Mouse (Mus musculus) left cerebral cortex, postnatal 10 days (tissue): Measurements from ENCODE around the gene Olfr573-ps1. TPM values are rescaled to one million over a fixed set of nuclear protein-coding genes. Genes with fewer than 3 reads are reported as not detected.

Experiments
- DNase-seq, 2 experiments: peaks; one replicate each; pipeline ENCODE4 v3.0.0; 2021 to 2022; ENCODE audit warnings: low spot score in 2 of 2, mixed read lengths in 1 of 2; ENCODE audit errors: extremely low spot score in 1 of 2
- intact Hi-C: fragments of 180-260 bp; cut with DNase I; formaldehyde crosslinking; loops from one replicate; pipeline ENCODE4 v1.15.1; 2025
- total RNA-seq, 2 experiments: library from RNA; stranded (reverse); gene quantifications; 2 replicates each; pipeline ENCODE4 v1.2.3; 2021

Gene Olfr573-ps1
- not detected for total RNA-seq

GRCm38 (mm10) chr7:102942475-102942874, at the start of gene Olfr573-ps1:
Gene Olfr573-ps1 (minus strand): TSS chr7:102942575.
- intact Hi-C loops: no loop called here
- no peak for DNase-seq

DNA sequence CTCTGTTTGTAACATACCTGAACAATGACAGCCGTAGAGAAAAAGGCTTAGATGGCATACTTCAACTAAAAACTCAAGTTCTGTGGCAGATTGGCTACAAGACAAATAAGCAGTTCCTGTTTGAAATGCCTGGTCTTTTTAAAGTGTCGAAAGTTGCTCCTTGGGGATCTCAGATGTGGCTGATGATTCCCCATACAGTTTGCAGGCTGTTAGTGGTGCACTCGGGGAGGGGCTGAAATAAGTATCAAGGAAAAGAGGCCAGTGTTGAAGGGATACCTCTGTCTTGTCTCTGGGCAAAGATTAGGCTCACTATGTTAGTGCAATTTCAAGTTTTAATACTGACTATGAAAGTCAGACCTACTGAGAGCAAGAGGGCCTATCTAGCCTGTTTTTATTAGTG, 46.8 kb upstream of the Olfr573-ps1 start, which contains the start of gene Olfr578:
Gene Olfr578 (minus strand): TSS at position 101 of the 400 bp plus-strand sequence.
- no peak for DNase-seq
- intact Hi-C loops: no loop called here

- no peak for DNase-seq
These were observed 33.5 kb upstream of the Olfr573-ps1 start, which contains the start of gene Olfr577 for GRCm38 (mm10) chr7:102975843-102976242. Gene Olfr577 (minus strand): TSS chr7:102975943.

DNA sequence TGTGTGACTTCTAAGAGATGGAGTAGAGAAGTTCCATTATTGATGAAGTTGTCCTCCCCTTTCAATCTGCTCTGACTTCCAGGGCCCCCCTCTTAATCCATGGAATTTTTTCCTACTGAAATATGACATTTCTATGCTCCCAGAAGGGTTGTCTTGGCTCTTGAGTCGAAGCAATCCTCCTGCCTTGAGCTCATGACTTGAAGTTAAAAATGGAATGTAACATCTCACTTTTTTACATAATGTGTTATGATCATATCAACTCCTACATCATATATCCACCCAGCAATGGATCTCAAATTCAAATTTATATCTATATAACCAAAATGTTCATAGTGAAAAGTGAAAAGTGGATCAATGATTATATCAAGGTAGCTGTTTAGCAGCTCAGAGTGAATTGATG, 32.0 kb upstream of the Olfr573-ps1 start:
- DNase-seq: no peak
- intact Hi-C loops: no loop called here

More at GRCm38 (mm10) chr7:102975843-102976242, 33.5 kb upstream of the Olfr573-ps1 start, which contains the start of gene Olfr577:
- intact Hi-C loops: no loop called here

- DNase-seq: no peak
- intact Hi-C loops: no loop called here
These were observed 20.0 kb upstream of the Olfr573-ps1 start, which contains the start of gene Olfr576 for GRCm38 (mm10) chr7:102962360-102962759. Gene Olfr576 (plus strand): TSS chr7:102962660.

DNA sequence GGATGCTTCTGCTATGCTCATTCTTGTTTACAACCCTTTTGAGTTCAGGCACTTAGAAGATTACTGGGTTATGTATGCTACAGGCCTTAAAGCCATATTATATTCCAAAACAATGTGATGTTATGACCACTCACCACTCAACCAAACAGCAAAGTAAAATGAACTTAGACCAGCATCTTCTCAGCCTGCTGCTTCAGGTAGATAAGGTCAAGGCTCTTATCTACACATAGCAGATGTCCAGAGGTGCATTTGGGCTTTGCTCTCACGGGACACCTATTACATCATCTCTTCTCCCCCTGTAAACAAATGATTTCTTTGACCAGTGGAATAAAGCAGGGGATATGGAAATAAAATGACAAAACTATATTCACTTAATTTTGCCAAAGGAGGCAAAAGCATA, 16.2 kb upstream of the Olfr573-ps1 start, which contains the start of gene Olfr575:
Gene Olfr575 (minus strand): TSS at position 183 of the 400 bp plus-strand sequence.
- intact Hi-C loops: loop anchor here (10.0 kb wide), 1 partner anchor 906 kb away; no protein-coding TSS in a partner anchor
- no peak for DNase-seq

DNA sequence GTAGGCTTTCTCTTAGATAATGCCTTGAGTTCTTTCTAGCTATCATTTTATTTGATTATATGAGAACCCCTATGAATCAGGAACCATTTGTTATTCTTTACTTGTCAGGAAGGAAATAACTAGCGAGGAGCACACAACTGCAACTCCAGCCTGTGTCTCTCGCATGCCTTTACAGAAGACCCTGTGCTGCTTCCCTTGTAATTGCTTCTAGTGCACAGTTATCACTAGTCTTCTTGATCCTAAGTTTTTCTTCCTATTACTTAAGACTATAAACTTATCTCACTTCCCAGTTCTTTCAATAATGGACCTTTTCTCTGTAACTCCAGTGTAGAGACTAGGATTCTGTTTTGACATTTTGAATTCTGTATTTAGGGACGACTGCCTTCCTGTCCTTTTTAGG, 15.8 kb upstream of the Olfr573-ps1 start:
- no peak for DNase-seq
- intact Hi-C loops: loop anchor here (10.0 kb wide), 1 partner anchor 907 kb away; no protein-coding TSS in a partner anchor

DNA sequence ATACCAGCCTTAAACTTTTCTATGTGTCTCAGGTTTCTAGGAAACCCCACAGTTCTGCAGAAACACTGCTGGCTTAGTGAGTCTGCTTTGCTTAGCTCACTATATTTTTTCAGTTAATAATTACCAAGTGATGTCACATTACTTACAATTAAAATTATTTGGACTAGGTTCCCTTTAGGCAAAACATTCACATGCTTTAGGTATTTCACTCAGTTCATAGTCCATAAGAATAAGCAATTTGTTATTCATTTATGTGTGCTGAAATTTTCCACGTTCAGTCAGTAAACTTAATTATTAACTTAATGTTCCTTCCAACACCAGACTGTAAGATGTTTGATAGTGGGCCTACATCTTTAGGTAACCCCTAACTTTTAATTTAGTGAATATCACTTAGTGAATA, 8.4 kb upstream of the Olfr573-ps1 start:
- no peak for DNase-seq

GRCm38 (mm10) chr7:102948167-102948566, 5.8 kb upstream of the Olfr573-ps1 start, which contains the start of gene Olfr574:
Gene Olfr574 (plus strand): TSS chr7:102948467.
- DNase-seq: no peak
- intact Hi-C loops: no loop called here

More for the DNA sequence above, 8.4 kb upstream of the Olfr573-ps1 start:
- intact Hi-C loops: loop anchor here (10.0 kb wide), 1 partner anchor 914 kb away; no protein-coding TSS in a partner anchor

GRCm38 (mm10) chr7:102943417-102943816, 1.0 kb upstream of the Olfr573-ps1 start:
- intact Hi-C loops: no loop called here
- no peak for DNase-seq

DNA sequence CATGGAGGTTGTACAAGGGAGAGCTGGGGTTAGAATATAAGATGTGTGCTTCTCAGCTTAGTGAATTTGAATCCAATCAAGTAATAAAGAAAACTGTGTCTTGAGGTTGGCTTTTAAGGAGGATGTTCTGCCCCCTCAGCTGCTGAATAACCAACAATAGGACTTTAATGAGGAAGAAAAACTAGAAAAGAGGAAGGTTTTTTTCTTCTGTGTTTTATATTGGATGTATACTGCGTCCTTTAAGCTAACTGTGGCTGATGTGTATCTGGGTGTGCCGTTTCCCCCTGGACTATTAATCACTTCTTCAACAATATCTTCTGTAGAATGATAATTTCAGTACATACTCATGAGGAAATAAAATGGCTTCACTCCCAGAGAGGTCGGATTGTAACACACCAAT, 15.3 kb downstream of the Olfr573-ps1 start:
- DNase-seq: no peak
- intact Hi-C loops: no loop called here

- DNase-seq: no peak
- intact Hi-C loops: no loop called here
These were observed 18.3 kb downstream of the Olfr573-ps1 start, which contains the start of gene Olfr572 for GRCm38 (mm10) chr7:102924109-102924508. Gene Olfr572 (plus strand): TSS chr7:102924409.

GRCm38 (mm10) chr7:102919632-102920031, 22.7 kb downstream of the Olfr573-ps1 start:
- peak in 1 of 2 experiments; percentile 4 for DNase-seq
- intact Hi-C loops: loop anchor here (2.0 to 10.0 kb wide), 3 partner anchors 225 to 407 kb away; partner anchors contain the start of genes Olfr556 and Olfr557

- intact Hi-C loops: loop anchor here (5.0 to 10.0 kb wide), 2 partner anchors 222 to 405 kb away; partner anchors contain the start of gene Olfr557
- no peak for DNase-seq
These were observed 25.1 kb downstream of the Olfr573-ps1 start, which contains the start of gene Olfr571 for GRCm38 (mm10) chr7:102917032-102917875. Gene Olfr571 (minus strand): TSS chr7:102917536.

GRCm38 (mm10) chr7:102916405-102916804, 26.0 kb downstream of the Olfr573-ps1 start:
- no peak for DNase-seq
- intact Hi-C loops: loop anchor here (5.0 to 10.0 kb wide), 2 partner anchors 222 to 404 kb away; partner anchors contain the start of gene Olfr557

DNA sequence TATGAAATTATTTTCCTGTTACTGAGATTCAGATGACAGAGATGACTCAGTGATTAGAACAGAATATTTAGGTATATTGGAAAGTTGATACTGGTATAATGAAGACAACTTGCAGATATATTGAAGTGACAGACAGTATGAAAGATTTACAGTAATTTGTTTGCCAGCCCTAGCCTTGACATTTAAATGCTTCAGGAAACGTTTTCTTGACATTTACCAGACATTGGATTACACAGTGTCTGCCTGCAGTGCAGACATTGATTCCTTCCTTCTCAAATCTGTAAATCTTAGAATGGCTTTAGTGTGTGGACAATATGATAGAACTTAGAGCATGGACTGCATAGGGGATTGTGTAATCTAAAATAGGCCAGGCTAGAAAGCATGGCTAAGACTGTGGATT, 27.1 kb downstream of the Olfr573-ps1 start:
- no peak for DNase-seq
- intact Hi-C loops: loop anchor here (5.0 to 10.0 kb wide), 2 partner anchors 220 to 403 kb away; partner anchors contain the start of gene Olfr557
